Mouse (Mus musculus) macrophage (primary cell): ENCODE results near the gene Fam107b. TPM values are rescaled to one million over a fixed set of nuclear protein-coding genes. Genes with fewer than 3 reads are reported as not detected.

Source experiments
- H3K27ac ChIP-seq: fragments of 350-480 bp; formaldehyde crosslinking; 2 replicates; pipeline ENCODE4 v1.9.0; 2021
- H3K36me3 ChIP-seq: fragments of 350-480 bp; formaldehyde crosslinking; 2 replicates; pipeline ENCODE4 v1.9.0; 2021; ENCODE audit errors: inconsistent target
- H3K4me3 ChIP-seq: fragments of 350-480 bp; formaldehyde crosslinking; 2 replicates; pipeline ENCODE4 v1.9.0; 2021; ENCODE audit errors: inconsistent target
- H3K79me2 ChIP-seq: fragments of 350-480 bp; formaldehyde crosslinking; 2 replicates; pipeline ENCODE4 v1.9.0; 2021; ENCODE audit errors: inconsistent target
- WGBS: methylation state at CpG from one replicate; pipeline ENCODE4 v1.1.7; 2026; ENCODE audit warnings: inconsistent platforms; ENCODE audit not compliant: missing documents; 5-methylcytosine and 5-hydroxymethylcytosine counted together
- polyA plus RNA-seq: library from polyadenylated mRNA; stranded (reverse); fragments of 250-400 nt; gene quantifications from 3 replicates; pipeline ENCODE4 v1.2.4, GENCODE M21; 2018; ENCODE audit warnings: inconsistent platforms

Gene Fam107b
- polyA plus RNA-seq, 1 experiment from 2014 or later, result 33.9 TPM

GRCm38 (mm10) chr2:3765957-3766783 lies 195.9 kb downstream of the Fam107b start:
- peaks cover 87% of the 10 kb centered on the region; the same call in 1 of the 2 replicates for H3K79me2 ChIP-seq
- 87% methylated on average over 10 of the region's 11 CpGs for WGBS
- H3K4me3 ChIP-seq, result no peak overlapping the region
- no peak overlapping the region for H3K27ac ChIP-seq
- no peaks in the 10 kb centered on the region for H3K36me3 ChIP-seq

GRCm38 (mm10) chr2:3769260-3769659 lies 199.0 kb downstream of the Fam107b start:
- Histone ChIP-seq H3K4me3 (no peak overlapping the region), H3K36me3 (no peaks in the 10 kb centered on the region), H3K27ac (no peak overlapping the region), H3K79me2 (peaks cover 67% of the 10 kb centered on the region; the same call in 1 of the 2 replicates)
- 38% methylated on average over 5 of the region's 6 CpGs for WGBS

DNA sequence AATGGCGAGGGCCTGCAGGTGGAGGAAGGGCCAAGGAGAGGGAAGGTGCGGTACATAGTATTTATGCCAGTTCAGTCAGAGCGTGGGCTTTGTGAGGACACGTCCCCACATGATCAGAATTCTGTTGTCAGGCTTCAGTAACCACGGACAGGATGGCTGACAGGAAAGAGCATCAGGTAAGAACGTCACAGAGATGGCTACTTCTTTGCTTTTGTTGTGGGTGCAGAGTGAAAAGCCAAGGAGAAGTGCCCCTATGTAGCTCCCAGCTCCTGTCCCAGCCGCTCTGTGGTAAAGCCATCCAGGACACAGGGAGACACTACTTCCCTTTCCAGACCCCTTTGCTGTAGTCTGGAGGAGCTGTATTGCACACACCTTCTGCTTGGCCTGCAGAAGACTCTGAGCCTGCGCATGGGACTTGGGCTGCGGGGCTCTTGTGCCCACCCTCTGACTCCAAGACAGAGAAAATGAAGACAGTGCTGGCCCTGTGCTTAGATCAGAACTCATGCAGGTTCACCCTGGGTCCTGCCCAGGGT lies 199.6 kb downstream of the Fam107b start:
- Histone ChIP-seq H3K36me3 (no peaks in the 10 kb centered on the region), H3K4me3 (no peak overlapping the region), H3K79me2 (peaks cover 61% of the 10 kb centered on the region; the same call in 1 of the 2 replicates), H3K27ac (no peak overlapping the region)
- WGBS, result 78% methylated on average over 9 of the region's 9 CpGs

DNA sequence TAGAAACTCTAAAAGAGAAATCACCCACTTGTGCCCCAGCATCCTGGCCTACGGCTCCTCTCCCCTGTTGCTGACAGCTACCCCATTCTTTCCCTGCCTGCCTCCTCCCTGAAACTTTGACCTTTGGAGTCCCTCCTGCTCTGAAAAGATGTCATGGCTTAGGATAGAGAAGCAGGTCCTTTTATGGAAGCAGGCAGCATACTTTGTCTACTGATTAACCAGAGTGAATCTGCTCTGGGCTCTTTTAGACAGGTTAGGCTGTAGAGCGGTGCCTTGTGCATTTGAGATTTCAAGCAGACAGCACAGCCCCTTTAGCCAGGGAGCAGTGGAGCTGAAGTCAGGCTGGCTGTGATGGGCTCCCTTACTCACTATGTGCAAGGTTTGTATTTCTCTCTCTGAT lies 200.1 kb downstream of the Fam107b start:
- 94% methylated on average over 2 of the region's 2 CpGs for WGBS
- H3K36me3 ChIP-seq, result no peaks in the 10 kb centered on the region
- peaks cover 56% of the 10 kb centered on the region; the same call in 1 of the 2 replicates for H3K79me2 ChIP-seq
- no peak overlapping the region for H3K27ac ChIP-seq
- H3K4me3 ChIP-seq, result no peak overlapping the region

DNA sequence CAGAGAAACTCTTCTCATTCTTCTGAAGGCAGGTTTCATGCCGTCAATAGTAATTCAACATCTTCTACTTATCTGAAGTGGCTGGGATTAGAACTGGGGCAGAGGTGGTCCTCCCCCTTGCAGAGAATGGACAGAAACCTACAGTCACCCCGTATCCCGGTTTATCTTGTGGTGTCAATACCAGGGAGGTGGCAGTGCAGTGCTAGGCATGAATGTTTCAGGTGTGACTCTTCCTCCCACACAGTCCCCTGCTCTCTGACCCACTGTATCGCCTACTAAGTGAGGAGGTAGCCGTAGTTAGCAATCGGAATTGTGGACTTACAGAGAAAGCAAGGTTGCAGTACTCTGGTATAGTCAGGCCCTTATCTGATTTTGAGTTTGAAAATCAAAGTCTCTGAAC lies 201.2 kb downstream of the Fam107b start:
- no peak overlapping the region for H3K4me3 ChIP-seq
- H3K79me2 ChIP-seq, result peaks cover 45% of the 10 kb centered on the region; the same call in 1 of the 2 replicates
- 92% methylated on average over 6 of the region's 6 CpGs for WGBS
- no peaks in the 10 kb centered on the region for H3K36me3 ChIP-seq
- no peak overlapping the region for H3K27ac ChIP-seq

GRCm38 (mm10) chr2:3773089-3773488 lies 202.8 kb downstream of the Fam107b start:
- H3K4me3 ChIP-seq, result no peak overlapping the region
- 86% methylated on average over 4 of the region's 4 CpGs for WGBS
- H3K79me2 ChIP-seq, result peaks cover 33% of the 10 kb centered on the region; the same call in 1 of the 2 replicates
- H3K36me3 ChIP-seq, result no peaks in the 10 kb centered on the region
- H3K27ac ChIP-seq, result no peak overlapping the region

DNA sequence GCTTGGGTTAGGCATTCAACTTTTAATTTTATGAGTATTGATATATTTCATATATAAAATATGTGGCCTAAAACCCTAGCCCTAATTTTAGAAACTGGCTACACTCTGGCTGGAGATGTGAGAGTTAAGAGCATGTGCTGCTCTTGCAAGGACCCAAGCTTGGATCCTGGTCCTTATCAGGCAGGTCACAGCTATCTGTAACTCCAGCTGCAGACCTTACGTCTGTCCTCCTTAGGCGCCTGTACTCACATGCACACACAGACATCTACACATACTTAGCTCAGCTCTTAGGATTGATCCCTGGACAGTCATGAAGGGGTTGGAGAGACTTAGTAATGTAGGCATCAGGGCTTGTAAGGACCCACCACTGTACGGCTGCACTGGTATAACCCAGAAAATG lies 205.3 kb downstream of the Fam107b start:
- WGBS, result 92% methylated on average over 3 of the region's 3 CpGs
- Histone ChIP-seq H3K27ac (no peak overlapping the region), H3K36me3 (peaks cover 6% of the 10 kb centered on the region; the same call in 1 of the 2 replicates), H3K4me3 (no peak overlapping the region), H3K79me2 (peaks cover 17% of the 10 kb centered on the region; the same call in 1 of the 2 replicates)

GRCm38 (mm10) chr2:3776045-3776444 lies 205.8 kb downstream of the Fam107b start:
- Histone ChIP-seq H3K27ac (no peak overlapping the region), H3K79me2 (peaks cover 13% of the 10 kb centered on the region; the same call in 1 of the 2 replicates), H3K36me3 (peaks cover 8% of the 10 kb centered on the region; the same call in 1 of the 2 replicates), H3K4me3 (no peak overlapping the region)

DNA sequence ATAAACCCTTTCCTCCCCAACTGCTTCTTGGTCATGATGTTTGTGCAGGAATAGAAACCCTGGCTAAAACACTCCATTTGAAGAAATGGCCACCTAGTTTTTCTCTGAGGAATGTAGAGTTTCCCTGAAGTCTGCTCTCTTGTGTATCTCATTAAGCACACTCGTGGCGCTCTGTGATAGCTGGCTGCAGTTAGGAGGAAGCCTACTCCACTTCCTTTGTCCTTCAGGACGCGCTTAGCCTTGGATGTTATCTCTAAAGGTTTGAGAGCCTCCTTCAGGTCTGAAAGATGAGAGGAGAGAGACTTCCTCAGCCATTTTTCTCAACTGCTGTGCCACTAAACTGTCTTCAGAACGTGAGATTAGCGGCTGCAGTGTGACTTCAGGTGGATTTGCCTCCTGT lies 207.4 kb downstream of the Fam107b start:
- Histone ChIP-seq H3K79me2 (no peaks in the 10 kb centered on the region; the same call in 1 of the 2 replicates), H3K4me3 (no peak overlapping the region), H3K27ac (no peak overlapping the region), H3K36me3 (peaks cover 11% of the 10 kb centered on the region; the same call in 1 of the 2 replicates)
- WGBS, result 88% methylated on average over 6 of the region's 6 CpGs

DNA sequence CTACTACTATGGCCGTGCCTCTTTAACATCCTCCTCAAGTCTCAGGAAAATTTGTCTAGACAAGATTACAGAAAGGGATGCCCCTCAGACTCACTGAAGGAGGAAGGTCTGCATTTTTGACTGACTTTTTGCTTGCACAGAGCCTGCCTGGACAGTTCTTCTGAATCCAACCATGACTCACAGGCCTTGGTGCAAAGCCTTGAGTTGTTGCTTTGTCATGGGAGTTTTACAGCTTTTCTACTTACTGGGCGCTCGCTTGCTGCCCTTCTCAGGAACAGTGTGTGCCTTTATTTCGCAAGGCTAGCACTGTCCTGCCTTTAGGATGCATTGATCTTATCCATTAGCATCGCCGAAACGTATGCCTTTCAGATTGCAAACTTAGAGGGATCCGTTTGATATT lies 215.3 kb downstream of the Fam107b start:
- Histone ChIP-seq H3K4me3 (no peak overlapping the region), H3K27ac (no peak overlapping the region), H3K79me2 (no peaks in the 10 kb centered on the region), H3K36me3 (0 out of 2 replicates have a peak, but pooled peaks cover 5% of the 10 kb centered on the region)
- WGBS, result 88% methylated on average over 8 of the region's 8 CpGs

GRCm38 (mm10) chr2:3787752-3788423 lies 217.6 kb downstream of the Fam107b start:
- Histone ChIP-seq H3K4me3 (no peak overlapping the region), H3K27ac (no peak overlapping the region), H3K36me3 (no peaks in the 10 kb centered on the region), H3K79me2 (no peaks in the 10 kb centered on the region)

GRCm38 (mm10) chr2:3788424-3788786 lies 218.1 kb downstream of the Fam107b start:
- Histone ChIP-seq H3K27ac (no peak overlapping the region), H3K4me3 (no peak overlapping the region), H3K79me2 (no peaks in the 10 kb centered on the region), H3K36me3 (no peaks in the 10 kb centered on the region)
- 10% methylated on average over 3 of the region's 3 CpGs for WGBS

DNA sequence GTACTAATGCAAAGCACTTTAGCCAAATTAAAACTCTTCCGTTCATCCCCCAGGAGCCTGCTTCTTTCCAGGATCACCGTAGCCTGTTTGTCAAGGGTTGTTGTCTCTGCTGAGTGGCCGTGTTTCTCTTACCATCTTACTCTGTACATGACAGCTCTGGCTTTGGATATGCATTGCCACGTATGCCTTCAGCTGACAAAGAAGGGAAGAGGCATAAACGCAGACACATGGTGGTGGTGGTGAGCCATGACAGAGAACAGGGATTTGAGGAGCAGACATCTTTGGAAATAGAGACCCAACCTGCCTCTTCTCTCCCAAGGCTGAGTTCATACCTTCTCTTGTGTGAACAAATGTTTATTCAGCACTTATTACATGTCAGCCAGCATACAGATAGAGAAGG lies 226.3 kb downstream of the Fam107b start:
- no peak overlapping the region for H3K4me3 ChIP-seq
- H3K27ac ChIP-seq, result no peak overlapping the region
- WGBS, result 93% methylated on average over 5 of the region's 5 CpGs
- H3K36me3 ChIP-seq, result no peaks in the 10 kb centered on the region
- H3K79me2 ChIP-seq, result no peaks in the 10 kb centered on the region

- no peak overlapping the region for H3K27ac ChIP-seq
- no peaks in the 10 kb centered on the region for H3K36me3 ChIP-seq
- 5% methylated on average over 18 of the region's 18 CpGs for WGBS
- H3K4me3 ChIP-seq, result peak overlapping the region; percentile 18; the same call in 1 of the 2 replicates
- H3K79me2 ChIP-seq, result no peaks in the 10 kb centered on the region
These were observed 229.7 kb downstream of the Fam107b start for GRCm38 (mm10) chr2:3799767-3800554.
